Mouse (Mus musculus) midbrain, embryonic 10.5 days (tissue): ENCODE measurements around the gene Edaradd. TPM values are rescaled to one million over a fixed set of nuclear protein-coding genes. Genes with fewer than 3 reads are reported as not detected.

Source experiments
- DNase-seq: peaks from one replicate; pipeline ENCODE4 v3.0.0-alpha.2; 2017; ENCODE audit warnings: low spot score
- H3K27ac ChIP-seq: fragments of 300-500 bp; sonication (generic); replicated peaks from 2 replicates; pipeline ENCODE4 v1.5.1; 2016; ENCODE audit warnings: mild to moderate bottlenecking
- H3K27me3 ChIP-seq: fragments of 300-500 bp; sonication (generic); 2 replicates; pipeline ENCODE4 v1.6.1; 2016; ENCODE audit warnings: low read depth, mild to moderate bottlenecking; ENCODE audit not compliant: poor library complexity, severe bottlenecking
- H3K36me3 ChIP-seq: fragments of 300-500 bp; sonication (generic); 2 replicates; pipeline ENCODE4 v1.6.1; 2016; ENCODE audit warnings: mild to moderate bottlenecking, moderate library complexity
- H3K4me1 ChIP-seq: fragments of 300-500 bp; sonication (generic); 2 replicates; pipeline ENCODE4 v1.6.1; 2016
- H3K4me3 ChIP-seq: fragments of 300-500 bp; sonication (generic); 2 replicates; pipeline ENCODE4 v1.5.1; 2016; ENCODE audit warnings: mild to moderate bottlenecking, moderate library complexity
- H3K9me3 ChIP-seq: fragments of 300-500 bp; sonication (generic); replicated peaks from 2 replicates; pipeline ENCODE4 v1.6.1; 2016; ENCODE audit warnings: mild to moderate bottlenecking
- WGBS: fragments of 180-500 bp; shearing (Covaris S2); methylation state at CpG from one replicate; pipeline ENCODE4 v1.1.7; 2016; 5-methylcytosine and 5-hydroxymethylcytosine counted together
- polyA plus RNA-seq: library from polyadenylated mRNA; unstranded; fragments of >200 nt; fragmentation: Nextera tagmentation; extraction: Ambion mirVana; gene quantifications from 2 replicates; pipeline ENCODE4 v1.2.1, GENCODE M21; 2016

Gene Edaradd
- polyA plus RNA-seq, 1 experiment from 2014 or later, result 2.9 TPM

- 20% methylated on average over 11 of the region's 11 CpGs for WGBS
- peak; percentile 60 for DNase-seq
- Histone ChIP-seq H3K36me3 (no peaks in the 10 kb centered on the region), H3K4me1 (peaks cover 30% of the 10 kb centered on the region), H3K9me3 (no peaks in the 10 kb centered on the region), H3K27me3 (no peaks in the 10 kb centered on the region), H3K27ac (peak overlapping the region; percentile 82), H3K4me3 (no peak overlapping the region)
These were observed 16.9 kb downstream of the Edaradd start for GRCm38 (mm10) chr13:12503238-12503751.

GRCm38 (mm10) chr13:12502665-12503237, 17.5 kb downstream of the Edaradd start:
- H3K4me3 ChIP-seq, result no peak overlapping the region
- no peaks in the 10 kb centered on the region for H3K9me3 ChIP-seq
- DNase-seq, result no peak
- H3K27me3 ChIP-seq, result no peaks in the 10 kb centered on the region
- WGBS, result 38% methylated on average over 4 of the region's 4 CpGs
- peaks cover 30% of the 10 kb centered on the region for H3K4me1 ChIP-seq
- H3K36me3 ChIP-seq, result no peaks in the 10 kb centered on the region
- peak overlapping the region; percentile 82 for H3K27ac ChIP-seq

- H3K27ac ChIP-seq, result no peak overlapping the region
- H3K9me3 ChIP-seq, result no peaks in the 10 kb centered on the region
- DNase-seq, result no peak
- 92% methylated on average over 7 of the region's 7 CpGs for WGBS
- H3K27me3 ChIP-seq, result no peaks in the 10 kb centered on the region
- no peak overlapping the region for H3K4me3 ChIP-seq
- no peaks in the 10 kb centered on the region for H3K36me3 ChIP-seq
- peaks cover 30% of the 10 kb centered on the region for H3K4me1 ChIP-seq
These were observed 21.1 kb downstream of the Edaradd start for GRCm38 (mm10) chr13:12499107-12499506.

GRCm38 (mm10) chr13:12497809-12498208, 22.4 kb downstream of the Edaradd start:
- WGBS, result 62% methylated on average over 8 of the region's 8 CpGs
- peaks cover 17% of the 10 kb centered on the region for H3K4me1 ChIP-seq
- DNase-seq, result no peak
- no peaks in the 10 kb centered on the region for H3K9me3 ChIP-seq
- no peaks in the 10 kb centered on the region for H3K27me3 ChIP-seq
- H3K27ac ChIP-seq, result no peak overlapping the region
- H3K4me3 ChIP-seq, result no peak overlapping the region
- no peaks in the 10 kb centered on the region for H3K36me3 ChIP-seq

- no peaks in the 10 kb centered on the region for H3K27me3 ChIP-seq
- 94% methylated on average over 9 of the region's 9 CpGs for WGBS
- DNase-seq, result no peak
These were observed 25.5 kb downstream of the Edaradd start for GRCm38 (mm10) chr13:12494750-12495149.

GRCm38 (mm10) chr13:12492515-12492914, 27.7 kb downstream of the Edaradd start:
- H3K9me3 ChIP-seq, result no peaks in the 10 kb centered on the region
- no peak overlapping the region for H3K4me3 ChIP-seq
- H3K4me1 ChIP-seq, result no peaks in the 10 kb centered on the region
- H3K27me3 ChIP-seq, result no peaks in the 10 kb centered on the region
- WGBS, result 95% methylated on average over 3 of the region's 3 CpGs
- DNase-seq, result no peak
- no peaks in the 10 kb centered on the region for H3K36me3 ChIP-seq
- H3K27ac ChIP-seq, result no peak overlapping the region

More at GRCm38 (mm10) chr13:12494750-12495149, 25.5 kb downstream of the Edaradd start:
- Histone ChIP-seq H3K4me3 (no peak overlapping the region), H3K9me3 (no peaks in the 10 kb centered on the region), H3K27ac (no peak overlapping the region), H3K4me1 (peaks cover 1% of the 10 kb centered on the region), H3K36me3 (no peaks in the 10 kb centered on the region)

- Histone ChIP-seq H3K4me3 (no peak overlapping the region), H3K9me3 (no peaks in the 10 kb centered on the region), H3K27me3 (no peaks in the 10 kb centered on the region), H3K36me3 (no peaks in the 10 kb centered on the region), H3K27ac (no peak overlapping the region), H3K4me1 (no peaks in the 10 kb centered on the region)
- no peak for DNase-seq
- 86% methylated on average over 7 of the region's 7 CpGs for WGBS
These were observed 34.6 kb downstream of the Edaradd start for GRCm38 (mm10) chr13:12485640-12486039.

GRCm38 (mm10) chr13:12485197-12485596, 35.0 kb downstream of the Edaradd start:
- no peaks in the 10 kb centered on the region for H3K9me3 ChIP-seq
- DNase-seq, result no peak
- H3K27ac ChIP-seq, result no peak overlapping the region
- no peaks in the 10 kb centered on the region for H3K36me3 ChIP-seq
- no peaks in the 10 kb centered on the region for H3K27me3 ChIP-seq
- H3K4me1 ChIP-seq, result no peaks in the 10 kb centered on the region
- 84% methylated on average over 2 of the region's 2 CpGs for WGBS
- H3K4me3 ChIP-seq, result no peak overlapping the region

- 86% methylated on average over 6 of the region's 6 CpGs for WGBS
- Histone ChIP-seq H3K4me1 (no peaks in the 10 kb centered on the region), H3K36me3 (no peaks in the 10 kb centered on the region), H3K4me3 (no peak overlapping the region), H3K27ac (no peak overlapping the region), H3K9me3 (no peaks in the 10 kb centered on the region), H3K27me3 (no peaks in the 10 kb centered on the region)
- no peak for DNase-seq
These were observed 40.4 kb downstream of the Edaradd start for GRCm38 (mm10) chr13:12479802-12480201.

- H3K4me3 ChIP-seq, result no peak overlapping the region
- H3K4me1 ChIP-seq, result peaks cover 4% of the 10 kb centered on the region; the same call in 1 of the 2 replicates
- H3K27ac ChIP-seq, result no peak overlapping the region
- no peaks in the 10 kb centered on the region for H3K36me3 ChIP-seq
- DNase-seq, result no peak
- H3K27me3 ChIP-seq, result no peaks in the 10 kb centered on the region
- H3K9me3 ChIP-seq, result no peaks in the 10 kb centered on the region
- 83% methylated on average over 15 of the region's 15 CpGs for WGBS
These were observed 41.9 kb downstream of the Edaradd start for GRCm38 (mm10) chr13:12478301-12478700.

GRCm38 (mm10) chr13:12476886-12477285, 43.4 kb downstream of the Edaradd start:
- peaks cover 8% of the 10 kb centered on the region; the same call in 1 of the 2 replicates for H3K4me1 ChIP-seq
- no peaks in the 10 kb centered on the region for H3K36me3 ChIP-seq
- no peaks in the 10 kb centered on the region for H3K27me3 ChIP-seq
- no peak for DNase-seq
- 94% methylated on average over 4 of the region's 4 CpGs for WGBS
- no peak overlapping the region for H3K4me3 ChIP-seq
- no peak overlapping the region for H3K27ac ChIP-seq
- H3K9me3 ChIP-seq, result no peaks in the 10 kb centered on the region

- no peak overlapping the region for H3K27ac ChIP-seq
- no peaks in the 10 kb centered on the region for H3K36me3 ChIP-seq
- no peaks in the 10 kb centered on the region for H3K9me3 ChIP-seq
- peaks cover 8% of the 10 kb centered on the region; the same call in 1 of the 2 replicates for H3K4me1 ChIP-seq
- DNase-seq, result no peak
- H3K27me3 ChIP-seq, result no peaks in the 10 kb centered on the region
- WGBS, result 90% methylated on average over 6 of the region's 6 CpGs
- no peak overlapping the region for H3K4me3 ChIP-seq
These were observed 45.0 kb downstream of the Edaradd start for GRCm38 (mm10) chr13:12475239-12475638.

GRCm38 (mm10) chr13:12473724-12474378, 46.4 kb downstream of the Edaradd start:
- peaks cover 8% of the 10 kb centered on the region; the same call in 1 of the 2 replicates for H3K4me1 ChIP-seq
- peak; percentile 80 for DNase-seq
- no peaks in the 10 kb centered on the region for H3K36me3 ChIP-seq
- H3K27me3 ChIP-seq, result no peaks in the 10 kb centered on the region
- H3K4me3 ChIP-seq, result no peak overlapping the region
- no peaks in the 10 kb centered on the region for H3K9me3 ChIP-seq
- no peak overlapping the region for H3K27ac ChIP-seq
- 35% methylated on average over 8 of the region's 8 CpGs for WGBS
